Mouse (Mus musculus) T-cell, adult 2 months (primary cell): ENCODE data around the gene Mpv17l2.
A peak's percentile ranks its signal among the peaks of the same experiment; 100 is the strongest.

Source experiments
- DNase-seq: peaks from one replicate; pipeline ENCODE4 v3.0.0; 2022; ENCODE audit warnings: low spot score

Mpv17l2 gene

DNA sequence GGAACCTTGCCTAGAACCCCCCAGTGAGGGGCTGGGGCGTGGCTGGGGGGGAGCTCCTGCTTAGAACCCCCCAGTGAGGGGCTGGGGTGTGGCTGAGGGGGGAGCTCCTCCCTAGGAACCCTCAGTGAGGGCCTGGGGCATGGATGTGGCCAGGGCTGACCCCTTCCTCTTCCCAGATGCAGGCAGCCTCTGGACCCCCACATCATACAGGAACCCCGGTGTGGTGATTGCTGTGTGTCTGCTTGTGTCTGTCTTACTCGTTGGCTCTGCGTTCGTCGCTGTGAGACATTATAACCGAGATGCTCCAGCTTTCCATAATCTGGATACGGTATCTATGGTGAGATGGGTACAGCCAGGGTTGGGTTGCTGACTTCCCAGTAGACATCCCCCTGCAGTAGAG lies 39.1 kb downstream of the Mpv17l2 start:
- no peak for DNase-seq

DNA sequence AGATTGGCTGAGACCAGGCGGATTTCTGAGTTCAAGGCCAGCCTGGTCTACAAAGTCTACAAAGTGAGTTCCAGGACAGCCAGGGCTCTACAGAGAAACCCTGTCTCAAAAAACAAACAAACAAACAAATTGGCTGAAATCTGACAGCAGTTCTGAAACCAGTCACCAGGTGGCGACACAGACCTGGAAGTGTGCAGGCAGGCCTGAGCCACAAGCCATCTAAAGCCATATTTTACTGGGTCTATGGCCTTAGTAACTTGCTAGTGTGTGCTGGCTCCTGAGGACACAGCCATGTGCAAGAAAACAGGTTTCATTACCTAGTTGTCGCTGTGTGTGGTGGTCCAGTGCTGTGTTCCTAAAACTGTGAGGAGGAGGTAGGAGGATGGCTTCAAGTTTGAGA lies 40.0 kb downstream of the Mpv17l2 start:
- peak; percentile 77 for DNase-seq

GRCm38 (mm10) chr8:70719796-70720270 lies 40.9 kb downstream of the Mpv17l2 start:
- DNase-seq = no peak

- DNase-seq = peak; percentile 75
These were observed 42.4 kb downstream of the Mpv17l2 start, which contains the start of gene Gm3336 for GRCm38 (mm10) chr8:70718297-70718696. Gene Gm3336, plus strand, starts transcription at chr8:70718543.

- no peak for DNase-seq
These were observed 44.0 kb downstream of the Mpv17l2 start for GRCm38 (mm10) chr8:70716521-70717400.

- DNase-seq = no peak
These were observed 45.7 kb downstream of the Mpv17l2 start for GRCm38 (mm10) chr8:70715086-70715485.

DNA sequence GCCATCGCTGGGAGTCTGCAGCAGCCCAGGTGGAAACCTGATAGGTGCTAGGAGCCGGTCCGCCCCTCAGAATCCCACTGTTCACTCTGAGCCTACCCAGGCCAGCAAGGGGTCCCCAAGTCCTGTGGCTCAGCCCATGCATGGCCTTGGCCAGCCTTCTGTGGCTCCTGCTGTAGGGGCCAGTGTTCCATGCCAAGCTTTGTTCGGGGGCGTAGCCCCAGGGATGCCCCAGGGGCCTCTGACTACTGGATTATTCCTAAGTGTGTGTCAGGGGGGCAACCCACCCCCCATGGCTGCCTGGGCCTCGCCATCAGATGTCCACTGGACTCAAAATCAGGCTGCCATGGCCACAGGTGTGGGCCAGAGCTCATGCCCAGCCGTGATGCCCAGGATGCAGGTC lies 46.8 kb downstream of the Mpv17l2 start:
- no peak for DNase-seq

- DNase-seq = no peak
These were observed 49.7 kb downstream of the Mpv17l2 start for GRCm38 (mm10) chr8:70711041-70711440.

GRCm38 (mm10) chr8:70710296-70710695 lies 50.5 kb downstream of the Mpv17l2 start:
- no peak for DNase-seq

- no peak for DNase-seq
These were observed 51.0 kb downstream of the Mpv17l2 start for GRCm38 (mm10) chr8:70709794-70710193.
